19 mouse cellular contexts compared by ENCODE assay signal in genomic region chr4:155362443-155362842, GRCm38 (mm10). TPM values are rescaled to one million over a fixed set of nuclear protein-coding genes. Genes with fewer than 3 reads are reported as not detected.
DNase-seq lines count a peak whose midpoint lies in the region; ATAC-seq lines count a peak whose summit lies in the region.
"Had no signal": no experiment of that assay in that cellular context is flagged by ENCODE, and none has a peak within 500 bp of the region (broad histone marks: within the 10 kb centered on the region; RNA-seq: fewer than 3 reads in every experiment).

No protein-coding gene starts in this region.

- H3K36me3 ChIP-seq in kidney, embryonic 15.5 days: no peaks in the 10 kb centered on the region
- H3K36me3 ChIP-seq in midbrain, embryonic 11.5 days (ENCODE audit: control insufficient read depth, insufficient read depth, low read length): no peaks in the 10 kb centered on the region
- no peaks in the 10 kb centered on the region for H3K36me3 ChIP-seq in midbrain, embryonic 16.5 days (ENCODE audit: control insufficient read depth, insufficient read depth, low read length)
- no peaks in the 10 kb centered on the region for H3K36me3 ChIP-seq in embryonic facial prominence, embryonic 13.5 days
- no peaks in the 10 kb centered on the region for H3K36me3 ChIP-seq in stomach, embryonic 15.5 days
- H3K36me3 ChIP-seq: hindbrain, embryonic 15.5 days; midbrain, embryonic 13.5 days had no signal

- H3K27ac ChIP-seq in kidney, embryonic 15.5 days: no peak overlapping the region
- no peak overlapping the region for H3K27ac ChIP-seq in midbrain, embryonic 11.5 days (ENCODE audit: low read depth, low read length)
- no peak overlapping the region for H3K27ac ChIP-seq in midbrain, embryonic 16.5 days (ENCODE audit: low read length)
- H3K27ac ChIP-seq in embryonic facial prominence, embryonic 13.5 days: no peak overlapping the region
- H3K27ac ChIP-seq in stomach, embryonic 15.5 days: no peak overlapping the region
- H3K27ac ChIP-seq: hindbrain, embryonic 15.5 days; layer of hippocampus, adult 2 months; liver, embryonic 14.5 days; midbrain, embryonic 13.5 days had no signal

- peak overlapping the region; percentile 65; the same call in 1 of the 2 replicates for H3K4me2 ChIP-seq in kidney, embryonic 15.5 days
- no peak overlapping the region for H3K4me2 ChIP-seq in midbrain, embryonic 11.5 days
- H3K4me2 ChIP-seq in midbrain, embryonic 16.5 days (ENCODE audit: low read length): no peak overlapping the region
- H3K4me2 ChIP-seq in embryonic facial prominence, embryonic 13.5 days: peak overlapping the region; percentile 66; the same call in 1 of the 2 replicates
- peak overlapping the region; percentile 55 for H3K4me2 ChIP-seq in stomach, embryonic 15.5 days

- no peak for ATAC-seq in kidney, embryonic 15.5 days (replicated peaks; ENCODE audit: low FRiP score)
- no peak for ATAC-seq in midbrain, embryonic 11.5 days (ENCODE audit: low FRiP score)
- ATAC-seq in midbrain, embryonic 16.5 days: no peak
- no peak for ATAC-seq in embryonic facial prominence, embryonic 13.5 days (ENCODE audit: insufficient number of reproducible peaks, insufficient read depth, low FRiP score, low TSS enrichment, low read depth)
- ATAC-seq in stomach, embryonic 15.5 days (ENCODE audit: insufficient read depth, low FRiP score, low read depth): no peak
- ATAC-seq: forebrain, embryonic 16.5 days; midbrain, embryonic 13.5 days had no signal

- WGBS in kidney, embryonic 15.5 days: 36% methylated on average over 5 of the region's 5 CpGs
- WGBS in midbrain, embryonic 11.5 days: 43% methylated on average over 5 of the region's 5 CpGs
- WGBS in midbrain, embryonic 16.5 days: 45% methylated on average over 5 of the region's 5 CpGs
- WGBS in embryonic facial prominence, embryonic 13.5 days: 32% methylated on average over 5 of the region's 5 CpGs
- 28% methylated on average over 5 of the region's 5 CpGs for WGBS in stomach, embryonic 15.5 days

- H3K4me1 ChIP-seq in kidney, embryonic 15.5 days: peaks cover 39% of the 10 kb centered on the region
- peaks cover 5% of the 10 kb centered on the region; the same call in 1 of the 2 replicates for H3K4me1 ChIP-seq in midbrain, embryonic 11.5 days (ENCODE audit: control insufficient read depth, insufficient read depth, low read length)
- peaks cover 6% of the 10 kb centered on the region; the same call in 1 of the 2 replicates for H3K4me1 ChIP-seq in midbrain, embryonic 16.5 days (ENCODE audit: control insufficient read depth, insufficient read depth, low read length)
- peaks cover 9% of the 10 kb centered on the region; the same call in 1 of the 2 replicates for H3K4me1 ChIP-seq in embryonic facial prominence, embryonic 13.5 days
- 0 out of 2 replicates have a peak, but pooled peaks cover 4% of the 10 kb centered on the region for H3K4me1 ChIP-seq in stomach, embryonic 15.5 days

- H3K4me3 ChIP-seq in kidney, embryonic 15.5 days (replicated peaks): no peak overlapping the region
- no peak overlapping the region for H3K4me3 ChIP-seq in midbrain, embryonic 11.5 days (ENCODE audit: low read depth, low read length)
- H3K4me3 ChIP-seq in midbrain, embryonic 16.5 days (ENCODE audit: low read depth, low read length): no peak overlapping the region
- no peak overlapping the region for H3K4me3 ChIP-seq in embryonic facial prominence, embryonic 13.5 days
- no peak overlapping the region; the same call in 1 of the 2 replicates for H3K4me3 ChIP-seq in stomach, embryonic 15.5 days (replicated peaks)

- no peaks in the 10 kb centered on the region for H3K9me3 ChIP-seq in kidney, embryonic 15.5 days (replicated peaks)
- no peaks in the 10 kb centered on the region for H3K9me3 ChIP-seq in midbrain, embryonic 11.5 days (ENCODE audit: control insufficient read depth, low read length)
- H3K9me3 ChIP-seq in midbrain, embryonic 16.5 days (replicated peaks; ENCODE audit: control insufficient read depth, low read length, poor library complexity, severe bottlenecking): no peaks in the 10 kb centered on the region
- H3K9me3 ChIP-seq in embryonic facial prominence, embryonic 13.5 days: no peaks in the 10 kb centered on the region
- no peaks in the 10 kb centered on the region for H3K9me3 ChIP-seq in stomach, embryonic 15.5 days
- H3K9me3 ChIP-seq: hindbrain, embryonic 15.5 days; midbrain, embryonic 13.5 days had no signal

- 0 out of 2 replicates have a peak overlapping the region, but pooled peaks have one; percentile 41 for H3K9ac ChIP-seq in kidney, embryonic 15.5 days
- H3K9ac ChIP-seq in midbrain, embryonic 11.5 days (ENCODE audit: low read length): no peak overlapping the region
- H3K9ac ChIP-seq in midbrain, embryonic 16.5 days (ENCODE audit: low read depth, low read length): no peak overlapping the region
- no peak overlapping the region for H3K9ac ChIP-seq in embryonic facial prominence, embryonic 13.5 days
- H3K9ac ChIP-seq in stomach, embryonic 15.5 days: no peak overlapping the region
- H3K9ac ChIP-seq: hindbrain, embryonic 15.5 days; liver, embryonic 14.5 days; midbrain, embryonic 13.5 days had no signal

- H3K27me3 ChIP-seq in kidney, embryonic 15.5 days: peaks cover 87% of the 10 kb centered on the region
- peaks cover 35% of the 10 kb centered on the region for H3K27me3 ChIP-seq in midbrain, embryonic 11.5 days (ENCODE audit: control insufficient read depth, insufficient read depth, low read length)
- H3K27me3 ChIP-seq in midbrain, embryonic 16.5 days (ENCODE audit: control insufficient read depth, insufficient read depth, low read depth, low read length): peaks cover 48% of the 10 kb centered on the region
- H3K27me3 ChIP-seq in embryonic facial prominence, embryonic 13.5 days: peaks cover 83% of the 10 kb centered on the region
- H3K27me3 ChIP-seq in stomach, embryonic 15.5 days (replicated peaks): peaks cover 54% of the 10 kb centered on the region

- no peak for DNase-seq in kidney, postnatal 10 days
- peak; percentile 79 for DNase-seq in midbrain, embryonic 11.5 days (ENCODE audit: low spot score, missing footprints)
- no peak for DNase-seq in cerebellum, adult 9-10 months
- DNase-seq: cerebellum, postnatal 14 days; heart, adult 11 months; kidney, adult 9 months; retina, postnatal 1 day; right cerebral cortex, postnatal 4 days; thymus, postnatal 14 days had no signal

RNA-seq across cellular contexts. Expression of gene Prkcz, which starts 1.3 kb away (rescaled TPM):
- polyA plus RNA-seq in kidney, embryonic 15.5 days (2015; fragmentation: Nextera tagmentation; extraction: Ambion mirVana): 14.2 and 16.6 TPM in 2 replicates
- polyA plus RNA-seq in midbrain, embryonic 11.5 days (2014; fragmentation: Nextera tagmentation; extraction: Ambion mirVana): 17.6 and 18.3 TPM in 2 replicates
- 95.8 and 97.1 TPM in 2 replicates for polyA plus RNA-seq in midbrain, embryonic 16.5 days (2015; fragmentation: Nextera tagmentation; extraction: Ambion mirVana)
- 10.9 and 12.4 TPM in 2 replicates for polyA plus RNA-seq in embryonic facial prominence, embryonic 13.5 days (2015; fragmentation: Nextera tagmentation; extraction: Ambion mirVana)
- 17.9 and 18.3 TPM in 2 replicates for polyA plus RNA-seq in stomach, embryonic 15.5 days (2015; fragmentation: Nextera tagmentation; extraction: Ambion mirVana)

RNA-seq across cellular contexts. Expression of gene Gabrd, which starts 35.5 kb away (rescaled TPM):
- polyA plus RNA-seq in kidney, embryonic 15.5 days (2015; fragmentation: Nextera tagmentation; extraction: Ambion mirVana): not detected in 2 replicates
- not detected in 2 replicates for polyA plus RNA-seq in midbrain, embryonic 11.5 days (2014; fragmentation: Nextera tagmentation; extraction: Ambion mirVana)
- polyA plus RNA-seq in midbrain, embryonic 16.5 days (2015; fragmentation: Nextera tagmentation; extraction: Ambion mirVana): 0.22 and 0.26 TPM in 2 replicates
- not detected in 2 replicates for polyA plus RNA-seq in embryonic facial prominence, embryonic 13.5 days (2015; fragmentation: Nextera tagmentation; extraction: Ambion mirVana)
- polyA plus RNA-seq in stomach, embryonic 15.5 days (2015; fragmentation: Nextera tagmentation; extraction: Ambion mirVana): 0.06 TPM in 1 of 2 replicates, not detected in the other
- polyA plus RNA-seq: erythroblast, embryonic 14.5 days; liver, embryonic 14.5 days had no signal

RNA-seq across cellular contexts. Expression of gene Cfap74, which starts 46.5 kb away (rescaled TPM):
- 1.8 and 2.3 TPM in 2 replicates for polyA plus RNA-seq in kidney, embryonic 15.5 days (2015; fragmentation: Nextera tagmentation; extraction: Ambion mirVana)
- 6.3 and 6.5 TPM in 2 replicates for polyA plus RNA-seq in midbrain, embryonic 11.5 days (2014; fragmentation: Nextera tagmentation; extraction: Ambion mirVana)
- polyA plus RNA-seq in midbrain, embryonic 16.5 days (2015; fragmentation: Nextera tagmentation; extraction: Ambion mirVana): 5.9 and 6.4 TPM in 2 replicates
- polyA plus RNA-seq in embryonic facial prominence, embryonic 13.5 days (2015; fragmentation: Nextera tagmentation; extraction: Ambion mirVana): 3.8 and 4.7 TPM in 2 replicates
- 1.5 and 2.1 TPM in 2 replicates for polyA plus RNA-seq in stomach, embryonic 15.5 days (2015; fragmentation: Nextera tagmentation; extraction: Ambion mirVana)
- polyA plus RNA-seq: erythroblast, embryonic 14.5 days had no signal

Comparison
In these comparisons a context has a peak if more than half of its experiments do, and no peak if none do; other contexts are left out.
1. H3K4me2 ChIP-seq: peak in kidney, embryonic 15.5 days (single experiment), embryonic facial prominence, embryonic 13.5 days (single experiment) and stomach, embryonic 15.5 days (single experiment); none in midbrain, embryonic 11.5 days (single experiment) and midbrain, embryonic 16.5 days (single experiment).